Mouse (Mus musculus) ES-E14 (cell line): ENCODE data around the gene Rpl10-ps3. TPM values are rescaled to one million over a fixed set of nuclear protein-coding genes. Genes with fewer than 3 reads are reported as not detected.

Experiments
- DNase-seq: peaks from one replicate; pipeline ENCODE4 v3.0.0-alpha.2; 2013; ENCODE audit warnings: low read depth, low spot score
- H3K27ac ChIP-seq: 2 replicates; pipeline ENCODE4 v1.5.1; 2012; ENCODE audit warnings: low read depth, mild to moderate bottlenecking, low read length, moderate library complexity, mixed read lengths; ENCODE audit not compliant: poor library complexity, insufficient read depth, severe bottlenecking
- H3K36me3 ChIP-seq: 2 replicates; pipeline ENCODE4 v1.6.1; 2012; ENCODE audit warnings: mild to moderate bottlenecking, low read length, moderate library complexity, mixed read lengths; ENCODE audit not compliant: control insufficient read depth, poor library complexity, insufficient read depth, severe bottlenecking
- H3K4me1 ChIP-seq, 2 experiments: fragments of 150-350 bp in 1 of 2; sonication (generic) in 1 of 2; 2 replicates each; pipeline ENCODE4 v1.6.1; 2012; ENCODE audit warnings: low read length in 2 of 2, mild to moderate bottlenecking in 1 of 2, mixed read lengths in 1 of 2; ENCODE audit not compliant: control insufficient read depth in 2 of 2, insufficient read depth in 2 of 2, poor library complexity in 1 of 2
- H3K4me3 ChIP-seq, 2 experiments: fragments of 150-350 bp in 1 of 2; sonication (generic) in 1 of 2; 2 replicates each; pipeline ENCODE4 v1.5.1; 2012; ENCODE audit warnings: low read length in 2 of 2, low read depth in 1 of 2, mild to moderate bottlenecking in 1 of 2, mixed read lengths in 1 of 2; ENCODE audit not compliant: insufficient read depth in 1 of 2, poor library complexity in 1 of 2, severe bottlenecking in 1 of 2
- H3K9ac ChIP-seq: 2 replicates; pipeline ENCODE4 v1.6.1; 2012; ENCODE audit warnings: low read depth, mild to moderate bottlenecking, low read length, mixed read lengths; ENCODE audit not compliant: poor library complexity, insufficient read depth, severe bottlenecking
- H3K9me3 ChIP-seq: fragments of 150-350 bp; sonication (generic); 2 replicates; pipeline ENCODE4 v1.6.1; 2012; ENCODE audit warnings: low read depth, mild to moderate bottlenecking, low read length; ENCODE audit not compliant: control insufficient read depth, insufficient read depth
- CHD2 ChIP-seq: IDR thresholded peaks from 2 replicates; pipeline ENCODE4 v1.6.1; 2014; ENCODE audit warnings: mild to moderate bottlenecking, low read depth, low read length, inconsistent platforms
- HCFC1 ChIP-seq: IDR thresholded peaks from 2 replicates; pipeline ENCODE4 v1.6.1; 2012; ENCODE audit warnings: low read length, inconsistent platforms, borderline replicate concordance; ENCODE audit not compliant: insufficient read depth
- MAFK ChIP-seq: IDR thresholded peaks from 2 replicates; pipeline ENCODE4 v1.6.1; 2014; ENCODE audit warnings: mild to moderate bottlenecking, low read depth, low read length, inconsistent platforms; ENCODE audit not compliant: insufficient read depth
- ZC3H11A ChIP-seq: IDR thresholded peaks from 2 replicates; pipeline ENCODE4 v1.6.1; 2012; ENCODE audit warnings: low read depth, mild to moderate bottlenecking, inconsistent platforms, low read length, borderline replicate concordance
- ZNF384 ChIP-seq: IDR thresholded peaks from 2 replicates; pipeline ENCODE4 v1.6.1; 2012; ENCODE audit warnings: low read depth, low read length, inconsistent platforms
- in situ Hi-C, 2 experiments: fragments of 600-800 bp; cut with MboI; formaldehyde crosslinking; loops; one replicate each; pipeline ENCODE4 v1.15.1; 2025; ENCODE audit warnings: low sequenced_read_pairs in 2 of 2, inconsistent platforms in 1 of 2; ENCODE audit not compliant: unreplicated experiment in 2 of 2
- total RNA-seq: library from RNA; depleted of rRNA; stranded (reverse); fragments of 300-350 nt; gene quantifications from 2 replicates; pipeline ENCODE4 v1.2.3, GENCODE M21; 2012

The Rpl10-ps3 gene
- total RNA-seq, 1 experiment: 239 TPM

DNA sequence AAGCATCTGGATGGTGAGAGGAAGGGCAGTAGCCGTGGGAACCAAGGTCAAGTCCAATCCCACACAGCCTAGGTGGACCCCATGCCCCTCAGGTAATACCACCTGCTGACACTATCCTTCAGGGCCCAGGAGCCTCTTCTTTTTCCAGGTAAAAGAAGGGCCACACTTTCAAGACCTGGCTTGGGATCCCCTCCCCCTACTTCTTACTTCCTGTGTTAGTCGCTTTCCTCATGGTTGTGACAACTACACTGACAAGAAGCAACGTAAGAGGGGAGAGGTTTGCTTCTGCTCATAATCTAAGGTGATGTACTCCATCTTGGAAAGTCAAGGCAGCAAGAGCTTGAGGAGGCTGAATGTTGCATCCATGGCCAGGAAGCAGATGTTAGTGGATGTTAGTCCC, 15.6 kb upstream of the Rpl10-ps3 start:
- Histone ChIP-seq H3K36me3 (no peaks in the 10 kb centered on the region), H3K9me3 (no peaks in the 10 kb centered on the region), H3K4me1 (no peaks in the 10 kb centered on the region), H3K4me3 (no peak overlapping the region), H3K9ac (no peak overlapping the region), H3K27ac (no peak overlapping the region)
- in situ Hi-C loops: no loop called here
- no peak for DNase-seq
- TF ChIP-seq HCFC1: no peak
- TF ChIP-seq MAFK: no peak
- TF ChIP-seq ZC3H11A: no peak
- TF ChIP-seq ZNF384: no peak
- TF ChIP-seq CHD2: no peak

DNA sequence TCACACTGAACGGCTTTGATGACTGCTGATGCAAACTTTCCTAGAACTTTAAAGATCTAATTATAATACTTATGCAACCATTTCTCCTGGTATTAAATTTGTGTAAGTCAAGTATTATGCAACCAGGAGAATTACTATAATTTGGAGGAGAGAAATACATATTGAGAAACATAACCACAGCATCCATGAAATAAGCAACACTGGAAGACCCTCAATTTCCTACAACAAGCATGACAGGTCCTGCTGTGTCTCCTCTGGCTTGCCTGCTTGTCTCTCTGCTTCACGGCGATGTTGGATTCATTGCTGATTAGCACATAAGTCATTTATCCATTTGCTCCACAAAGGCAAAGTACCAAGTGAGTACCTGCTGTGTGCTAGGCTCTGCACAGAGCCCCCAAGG, 12.6 kb upstream of the Rpl10-ps3 start:
- Histone ChIP-seq H3K36me3 (no peaks in the 10 kb centered on the region), H3K9me3 (no peaks in the 10 kb centered on the region), H3K4me3 (no peak overlapping the region), H3K4me1 (no peaks in the 10 kb centered on the region), H3K9ac (no peak overlapping the region), H3K27ac (no peak overlapping the region)
- DNase-seq: no peak
- in situ Hi-C loops: no loop called here
- TF ChIP-seq CHD2 (no peak), HCFC1 (no peak), MAFK (no peak), ZC3H11A (no peak), ZNF384 (no peak)

DNA sequence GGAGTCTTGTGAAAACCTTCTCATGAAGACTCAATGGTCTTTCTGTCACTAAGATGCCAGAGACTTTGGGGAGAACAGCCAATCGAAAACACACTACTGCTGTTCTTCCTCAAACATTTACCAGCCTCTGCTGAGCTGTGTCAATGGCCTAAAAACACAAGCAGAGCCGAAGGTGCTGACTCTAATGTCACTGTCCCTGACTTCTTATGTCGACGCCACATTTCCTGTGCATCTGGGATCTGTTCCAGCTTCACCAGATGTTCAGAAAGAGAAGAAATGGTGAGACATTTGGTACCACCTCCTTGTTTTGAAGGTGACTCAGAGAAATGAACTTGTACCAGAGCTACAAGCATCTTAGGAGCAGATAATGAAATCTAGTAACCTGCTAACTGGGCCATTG, 7.0 kb upstream of the Rpl10-ps3 start:
- no peak overlapping the region for H3K9ac ChIP-seq
- no peak overlapping the region for H3K4me3 ChIP-seq
- no peak for DNase-seq
- H3K9me3 ChIP-seq: no peaks in the 10 kb centered on the region
- H3K27ac ChIP-seq: no peak overlapping the region
- in situ Hi-C loops: no loop called here
- no peak for TF ChIP-seq HCFC1
- no peak for TF ChIP-seq MAFK
- no peak for TF ChIP-seq ZC3H11A
- TF ChIP-seq CHD2: no peak
- TF ChIP-seq ZNF384: no peak
- H3K4me1 ChIP-seq: no peaks in the 10 kb centered on the region
- no peaks in the 10 kb centered on the region for H3K36me3 ChIP-seq

DNA sequence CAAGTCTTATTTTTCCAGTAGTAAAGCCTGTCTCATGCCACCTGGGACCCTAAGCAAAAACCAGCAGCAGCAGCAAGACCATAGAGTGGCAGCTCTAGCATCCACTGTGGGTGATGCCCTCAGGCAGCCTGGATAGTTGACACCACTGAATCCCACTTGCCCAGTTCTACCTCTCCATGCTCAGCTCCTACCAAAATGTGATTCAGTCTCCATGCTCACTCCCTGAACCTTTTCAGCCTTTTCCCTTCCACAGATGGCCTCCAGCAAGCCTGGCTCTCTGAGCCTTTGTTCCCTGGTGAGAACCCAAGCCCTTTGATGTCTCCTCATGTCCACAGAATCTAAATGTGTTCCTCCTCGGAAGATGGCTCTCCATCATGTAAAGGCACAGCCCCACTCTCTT, 5.8 kb upstream of the Rpl10-ps3 start:
- no peaks in the 10 kb centered on the region for H3K36me3 ChIP-seq
- TF ChIP-seq MAFK: no peak
- no peak for TF ChIP-seq CHD2
- TF ChIP-seq ZC3H11A: no peak
- no peak for TF ChIP-seq HCFC1
- TF ChIP-seq ZNF384: no peak
- no peak overlapping the region for H3K9ac ChIP-seq
- H3K4me1 ChIP-seq: no peaks in the 10 kb centered on the region
- in situ Hi-C loops: no loop called here
- H3K27ac ChIP-seq: no peak overlapping the region
- no peaks in the 10 kb centered on the region for H3K9me3 ChIP-seq
- H3K4me3 ChIP-seq: no peak overlapping the region
- no peak for DNase-seq

DNA sequence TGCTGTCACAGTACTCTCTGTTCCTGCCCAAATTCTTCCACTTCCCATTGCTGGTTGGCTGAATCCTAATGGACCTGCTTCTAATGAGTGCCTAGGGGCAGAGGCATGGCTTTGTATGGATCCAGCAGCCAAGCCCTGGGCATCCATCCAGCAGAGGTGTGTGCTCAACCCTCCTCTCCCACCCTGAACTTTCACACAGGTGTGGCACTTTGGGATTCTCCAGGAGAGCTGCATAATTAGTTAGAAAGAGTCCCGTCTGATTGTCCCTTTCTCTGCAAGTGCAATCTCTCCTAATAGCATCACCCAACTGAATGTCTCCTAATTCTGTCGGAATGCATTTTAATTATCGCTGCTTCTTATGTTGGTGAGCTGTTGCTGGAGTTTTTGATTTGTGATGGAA, 4.4 kb upstream of the Rpl10-ps3 start:
- TF ChIP-seq ZC3H11A (no peak), HCFC1 (no peak), ZNF384 (no peak), CHD2 (no peak), MAFK (no peak)
- Histone ChIP-seq H3K4me3 (no peak overlapping the region), H3K9me3 (no peaks in the 10 kb centered on the region), H3K4me1 (no peaks in the 10 kb centered on the region), H3K27ac (no peak overlapping the region), H3K9ac (no peak overlapping the region), H3K36me3 (no peaks in the 10 kb centered on the region)
- in situ Hi-C loops: no loop called here
- no peak for DNase-seq
